Mouse (Mus musculus) frontal cortex, adult (tissue): ENCODE measurements at regions not wholly inside any gene's neighbourhood (a gene's known extent, or its start where the extent isn't known, plus 50 kb on each side); places are given as distances from the start of the nearest gene placed in this dataset.

Source experiments
- ATAC-seq: cut with Nextera tagmentation; 2 replicates; pipeline ENCODE4 v1.9.2; 2017; ENCODE audit warnings: mild to moderate bottlenecking, moderate library complexity, mixed read lengths; ENCODE audit not compliant: low TSS enrichment

GRCm38 (mm10) chr9:60998086-60998785, 203.9 kb downstream of the Uaca start:
- peak; percentile 69; the same call in 1 of the 2 replicates for ATAC-seq

GRCm38 (mm10) chr9:60999001-60999529, 204.7 kb downstream of the Uaca start:
- no peak for ATAC-seq

- no peak for ATAC-seq
Measured at GRCm38 (mm10) chr9:61000232-61000631, 205.9 kb downstream of the Uaca start.

- ATAC-seq = no peak
Measured at GRCm38 (mm10) chr9:61002572-61002971, 208.2 kb downstream of the Uaca start.

GRCm38 (mm10) chr9:61008446-61008845, 214.1 kb downstream of the Uaca start:
- no peak for ATAC-seq

- ATAC-seq = no peak
Measured at GRCm38 (mm10) chr9:61011066-61011465, 216.7 kb downstream of the Uaca start.

- ATAC-seq = peak; percentile 96
Measured at GRCm38 (mm10) chr9:61012771-61013540, 218.6 kb downstream of the Uaca start.

- ATAC-seq = no peak
Measured at GRCm38 (mm10) chr9:61014151-61014550, 219.8 kb downstream of the Uaca start.

GRCm38 (mm10) chr9:61015374-61015890, 221.1 kb downstream of the Uaca start:
- no peak for ATAC-seq

- no peak for ATAC-seq
Measured at GRCm38 (mm10) chr9:61016673-61017072, 222.3 kb downstream of the Uaca start.

- no peak for ATAC-seq
Measured at GRCm38 (mm10) chr9:61019938-61020337, 225.6 kb downstream of the Uaca start.

GRCm38 (mm10) chr9:61021810-61022209, 227.5 kb downstream of the Uaca start:
- ATAC-seq = no peak

GRCm38 (mm10) chr9:61022371-61023026, 228.2 kb downstream of the Uaca start:
- ATAC-seq = no peak

GRCm38 (mm10) chr9:61025341-61025740, 231.0 kb downstream of the Uaca start:
- no peak for ATAC-seq

- ATAC-seq = no peak
Measured at GRCm38 (mm10) chr9:61028775-61029401, 234.5 kb downstream of the Uaca start.

- ATAC-seq = no peak
Measured at GRCm38 (mm10) chr9:61031699-61032447, 237.5 kb downstream of the Uaca start.

GRCm38 (mm10) chr9:61032448-61033433, 238.4 kb downstream of the Uaca start:
- ATAC-seq = no peak

GRCm38 (mm10) chr9:61033593-61033992, 239.3 kb downstream of the Uaca start:
- ATAC-seq = no peak

- ATAC-seq = no peak
Measured at GRCm38 (mm10) chr9:61042063-61042462, 247.7 kb downstream of the Uaca start.

- no peak for ATAC-seq
Measured at GRCm38 (mm10) chr9:61044983-61045382, 250.6 kb downstream of the Uaca start.
